Mouse (Mus musculus) T-helper 2 cell (primary cell): ENCODE results near the gene Sfi1.
"Not testable (repeated sequence)": the region's sequence is repeated elsewhere in the genome, so short reads cannot be mapped to it uniquely, and the experiment has no call there.

ENCODE experiments used
- in situ Hi-C: fragments of 300-600 bp; cut with MboI, MseI; formaldehyde crosslinking; loops from one replicate; pipeline ENCODE4 v1.15.1; 2025; ENCODE audit warnings: high pct_unique_total_duplicates

The Sfi1 gene

GRCm38 (mm10) chr11:3173425-3174318, 19.6 kb downstream of the Sfi1 start:
- in situ Hi-C loops, result not testable (repeated sequence)

- in situ Hi-C loops, result not testable (repeated sequence)
Observed at GRCm38 (mm10) chr11:3172526-3172925, 20.7 kb downstream of the Sfi1 start.

GRCm38 (mm10) chr11:3171931-3172330, 21.3 kb downstream of the Sfi1 start:
- in situ Hi-C loops, result not testable (repeated sequence)

GRCm38 (mm10) chr11:3169042-3169441, 24.2 kb downstream of the Sfi1 start:
- in situ Hi-C loops, result not testable (repeated sequence)

GRCm38 (mm10) chr11:3167571-3168001, 25.7 kb downstream of the Sfi1 start:
- in situ Hi-C loops, result not testable (repeated sequence)

- in situ Hi-C loops, result not testable (repeated sequence)
Observed at GRCm38 (mm10) chr11:3167129-3167528, 26.1 kb downstream of the Sfi1 start.

- in situ Hi-C loops, result not testable (repeated sequence)
Observed at GRCm38 (mm10) chr11:3166321-3166720, 26.9 kb downstream of the Sfi1 start.

- in situ Hi-C loops, result not testable (repeated sequence)
Observed at GRCm38 (mm10) chr11:3165210-3165782, 28.0 kb downstream of the Sfi1 start.

GRCm38 (mm10) chr11:3163661-3164060, 29.6 kb downstream of the Sfi1 start:
- in situ Hi-C loops, result not testable (repeated sequence)

- in situ Hi-C loops, result not testable (repeated sequence)
Observed at GRCm38 (mm10) chr11:3163122-3163521, 30.1 kb downstream of the Sfi1 start.

- in situ Hi-C loops, result not testable (repeated sequence)
Observed at GRCm38 (mm10) chr11:3162236-3162897, 30.9 kb downstream of the Sfi1 start.

- in situ Hi-C loops, result not testable (repeated sequence)
Observed at GRCm38 (mm10) chr11:3161370-3161769, 31.9 kb downstream of the Sfi1 start.

- in situ Hi-C loops, result not testable (repeated sequence)
Observed at GRCm38 (mm10) chr11:3158800-3159199, 34.5 kb downstream of the Sfi1 start.

- in situ Hi-C loops, result not testable (repeated sequence)
Observed at GRCm38 (mm10) chr11:3157996-3158395, 35.3 kb downstream of the Sfi1 start.

- in situ Hi-C loops, result not testable (repeated sequence)
Observed at GRCm38 (mm10) chr11:3156991-3157390, 36.3 kb downstream of the Sfi1 start.

- in situ Hi-C loops, result not testable (repeated sequence)
Observed at GRCm38 (mm10) chr11:3153666-3154397, 39.4 kb downstream of the Sfi1 start.

GRCm38 (mm10) chr11:3151358-3151757, 41.9 kb downstream of the Sfi1 start:
- in situ Hi-C loops, result not testable (repeated sequence)

- in situ Hi-C loops, result not testable (repeated sequence)
Observed at GRCm38 (mm10) chr11:3150677-3151003, 42.6 kb downstream of the Sfi1 start.

- in situ Hi-C loops, result not testable (repeated sequence)
Observed at GRCm38 (mm10) chr11:3150003-3150676, 43.1 kb downstream of the Sfi1 start.

GRCm38 (mm10) chr11:3149471-3149870, 43.8 kb downstream of the Sfi1 start:
- in situ Hi-C loops, result not testable (repeated sequence)

- in situ Hi-C loops, result not testable (repeated sequence)
Observed at GRCm38 (mm10) chr11:3146806-3147205, 46.5 kb downstream of the Sfi1 start.
